Mouse (Mus musculus): ENCODE data around the gene Zc3h12d.

DNA sequence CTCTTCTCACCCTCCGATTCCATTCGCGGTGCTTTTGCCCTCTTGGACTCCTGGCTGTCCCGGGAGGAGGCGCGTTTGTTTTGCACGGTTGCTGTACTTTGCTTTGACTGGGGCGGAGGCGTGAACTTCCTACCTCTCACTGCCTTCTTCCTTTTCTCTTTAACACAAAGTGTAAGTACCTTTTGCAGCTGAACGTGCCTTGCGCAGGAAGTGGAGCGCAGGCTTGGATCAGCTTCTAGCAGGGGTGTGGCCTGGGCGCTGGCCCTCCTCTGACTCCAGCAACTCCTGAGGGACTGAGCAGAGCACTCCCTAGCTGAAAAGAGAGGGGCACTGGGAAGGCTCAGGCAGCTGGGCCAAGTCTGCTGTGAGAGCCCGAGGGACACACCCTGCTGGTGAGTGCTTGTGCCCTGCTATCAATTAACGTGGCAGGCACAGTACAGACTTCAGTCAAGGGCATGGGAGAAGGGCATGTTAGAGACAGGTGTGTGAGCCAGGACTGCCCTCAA is at the start of gene Zc3h12d:
- TF ChIP-seq CTCF (IDR thresholded peaks at IDR 0.05; ENCODE audit: low read depth) (peak; percentile 32), EP300 (optimal IDR thresholded peaks at IDR 0.05) (no peak)

Measured in stomach, postnatal 0 days (tissue).